Mouse (Mus musculus) central nervous system, embryonic 11.5 days (tissue): ENCODE data around the gene Sphkap. TPM values are rescaled to one million over a fixed set of nuclear protein-coding genes. Genes with fewer than 3 reads are reported as not detected.

Experiments used
- polyA plus RNA-seq: library from polyadenylated mRNA; depleted of rRNA; stranded (reverse); fragments of >200 nt; gene quantifications from 2 replicates; pipeline ENCODE4 v1.2.3, GENCODE M21; 2012; rRNA removed

The Sphkap gene
- polyA plus RNA-seq: 0.62 and 1.3 TPM in 2 replicates

GRCm38 (mm10) chr1:83408021-83408464, at the start of gene Sphkap:
Gene Sphkap (minus strand): TSS chr1:83408200.

Other genes with a start within 250 kb of the Sphkap start
- 0.40 and 0.55 TPM in 2 replicates for gene Daw1, start 248.4 kb downstream of the Sphkap start, polyA plus RNA-seq